Mouse (Mus musculus): ENCODE measurements at regions not wholly inside any gene's neighbourhood (a gene's known extent, or its start where the extent isn't known, plus 50 kb on each side); places are given as distances from the start of the nearest gene placed in this dataset.

DNA sequence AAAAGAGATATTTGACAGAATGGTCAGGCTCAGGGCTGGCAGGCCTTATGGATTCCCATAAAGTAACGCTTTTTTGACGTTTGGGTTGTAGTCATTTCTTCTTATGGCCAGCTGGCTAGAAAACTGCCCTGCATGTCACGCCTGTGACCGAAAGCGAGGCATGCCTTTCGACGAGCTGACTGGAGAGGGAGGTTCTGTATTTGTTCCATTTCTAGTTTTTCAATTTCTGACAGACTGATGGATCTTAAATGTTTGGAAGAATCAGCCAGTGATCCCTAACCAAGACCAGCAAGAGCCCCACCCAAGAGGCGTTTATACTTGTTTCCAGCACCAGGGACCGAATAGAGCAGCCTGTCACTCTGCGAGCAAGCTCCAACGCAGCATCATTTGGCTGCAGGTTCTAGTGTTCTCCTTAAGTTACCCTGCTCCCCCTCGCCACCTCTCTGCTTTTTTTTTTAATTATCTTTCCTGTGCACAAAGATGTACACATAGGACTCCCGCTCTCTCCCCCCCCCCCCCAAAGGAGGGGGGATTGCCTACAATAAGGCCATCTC lies 243.2 kb upstream of the Gm6793 start:
- TF ChIP-seq POLR2A (IDR thresholded peaks at IDR 0.05; ENCODE audit: insufficient read depth, low read depth, low read length) = no peak
- no peak for TF ChIP-seq CTCF (IDR thresholded peaks at IDR 0.05; ENCODE audit: insufficient read depth, low read depth, low read length)

Data from olfactory bulb, adult 2 months (tissue).